Mouse (Mus musculus): ENCODE results near the gene Mrpl44.

Mrpl44 gene

GRCm38 (mm10) chr1:79775927-79776458, at the start of gene Mrpl44, which contains the start of gene Wdfy1:
TSS of gene Mrpl44 (plus strand) at chr1:79776018.
TSS of gene Wdfy1 (minus strand) at chr1:79776143.
- DNase-seq (ENCODE audit: low spot score) = peak; percentile 96

- no peak for DNase-seq (ENCODE audit: low spot score)
These were observed 41.0 kb upstream of the Mrpl44 start for GRCm38 (mm10) chr1:79734794-79735193.

GRCm38 (mm10) chr1:79736408-79736807, 39.4 kb upstream of the Mrpl44 start:
- no peak for DNase-seq (ENCODE audit: low spot score)

- DNase-seq (ENCODE audit: low spot score) = no peak
These were observed 36.1 kb upstream of the Mrpl44 start for GRCm38 (mm10) chr1:79739726-79740125.

- DNase-seq (ENCODE audit: low spot score) = no peak
These were observed 34.8 kb upstream of the Mrpl44 start for GRCm38 (mm10) chr1:79741002-79741401.

DNA sequence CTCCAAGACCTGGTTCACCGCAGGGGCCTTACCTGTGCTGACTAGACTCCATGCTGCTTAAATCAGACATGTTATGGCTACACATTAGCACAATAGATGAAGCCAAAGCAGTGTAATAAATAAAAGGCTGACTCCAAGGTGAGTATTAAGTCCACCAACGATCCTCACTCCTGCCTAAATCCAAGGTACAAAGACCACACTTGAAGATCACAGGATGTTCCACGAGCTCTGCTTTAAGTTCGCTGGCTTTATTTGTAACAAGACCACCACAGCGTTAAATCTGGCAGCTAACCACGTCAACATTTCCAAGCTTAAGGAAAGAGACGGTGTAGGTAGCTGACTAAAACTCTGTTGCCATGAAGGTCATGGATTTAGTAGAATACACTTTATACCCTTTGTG, 32.9 kb upstream of the Mrpl44 start:
- no peak for DNase-seq (ENCODE audit: low spot score)

DNA sequence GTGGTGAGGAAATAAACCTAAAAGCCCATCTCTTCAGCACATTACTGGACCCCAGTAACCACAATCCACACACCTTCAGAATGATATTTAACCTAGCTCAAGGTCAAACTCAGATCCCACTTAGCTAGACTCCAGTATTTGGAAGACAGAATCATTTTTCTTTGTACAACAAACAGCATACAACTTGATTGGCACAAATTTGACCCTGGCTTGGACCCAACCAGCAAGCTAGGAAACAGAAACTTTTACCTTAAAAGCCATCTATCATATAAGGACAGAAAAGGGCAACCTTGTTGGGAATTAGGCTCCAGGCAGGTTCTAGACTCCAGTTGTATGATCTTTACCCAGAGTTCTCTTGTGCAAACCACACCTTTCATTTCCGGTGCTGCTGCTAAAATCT, 32.4 kb upstream of the Mrpl44 start:
- no peak for DNase-seq (ENCODE audit: low spot score)

DNA sequence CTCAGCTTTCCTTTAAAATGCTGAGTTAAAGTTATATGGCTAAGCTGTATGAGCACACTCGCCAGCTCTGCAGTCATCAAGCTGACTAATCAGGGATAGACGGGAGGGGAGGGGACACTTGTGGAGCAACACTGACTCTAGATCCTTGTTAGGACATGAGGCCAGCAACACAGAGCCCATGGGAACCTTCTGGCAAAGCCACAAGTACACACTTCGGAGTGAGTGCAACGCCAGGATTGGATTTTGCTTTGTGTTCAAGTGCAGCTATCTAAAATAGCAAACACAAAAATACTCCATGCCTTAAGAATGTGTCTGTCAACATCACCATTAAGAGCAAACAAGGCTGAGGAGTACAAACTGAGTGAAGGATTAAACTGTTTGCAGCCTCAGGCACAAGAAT, 29.8 kb upstream of the Mrpl44 start:
- peak; percentile 42 for DNase-seq (ENCODE audit: low spot score)

GRCm38 (mm10) chr1:79751186-79751585, 24.6 kb upstream of the Mrpl44 start:
- DNase-seq (ENCODE audit: low spot score) = no peak

DNA sequence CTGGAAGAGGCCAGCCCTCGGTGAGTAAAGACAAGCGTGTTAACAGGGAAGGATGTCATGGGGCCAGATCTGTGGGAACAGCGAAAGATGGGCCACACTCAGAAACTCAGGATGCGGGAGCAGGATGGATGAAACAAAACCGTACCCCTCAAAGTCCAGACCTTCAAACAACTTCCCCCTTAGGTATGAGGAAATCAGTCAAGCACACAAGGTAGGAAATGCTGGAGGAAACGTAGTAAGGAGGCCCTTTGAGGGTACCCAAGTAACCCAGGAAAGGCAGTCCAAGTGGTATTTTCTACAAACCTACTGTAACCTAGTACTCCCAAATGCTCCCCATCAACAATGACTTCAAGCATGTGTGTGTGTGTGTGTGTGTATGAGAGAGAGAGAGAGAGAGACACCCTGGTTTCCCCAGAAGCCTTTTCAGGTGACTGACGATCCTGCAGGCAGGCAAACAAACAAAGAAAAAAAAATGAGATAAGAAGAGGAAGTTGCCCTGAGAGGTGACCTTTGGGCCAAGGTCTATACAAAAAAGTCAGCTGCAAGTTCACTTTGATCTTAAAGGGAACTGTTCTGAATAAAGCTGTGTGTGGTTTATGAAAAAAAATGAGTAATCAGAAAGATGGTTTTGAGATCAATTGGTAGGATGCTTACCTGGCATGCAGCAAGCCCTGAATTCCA, 23.7 kb upstream of the Mrpl44 start:
- no peak for DNase-seq (ENCODE audit: low spot score)

DNA sequence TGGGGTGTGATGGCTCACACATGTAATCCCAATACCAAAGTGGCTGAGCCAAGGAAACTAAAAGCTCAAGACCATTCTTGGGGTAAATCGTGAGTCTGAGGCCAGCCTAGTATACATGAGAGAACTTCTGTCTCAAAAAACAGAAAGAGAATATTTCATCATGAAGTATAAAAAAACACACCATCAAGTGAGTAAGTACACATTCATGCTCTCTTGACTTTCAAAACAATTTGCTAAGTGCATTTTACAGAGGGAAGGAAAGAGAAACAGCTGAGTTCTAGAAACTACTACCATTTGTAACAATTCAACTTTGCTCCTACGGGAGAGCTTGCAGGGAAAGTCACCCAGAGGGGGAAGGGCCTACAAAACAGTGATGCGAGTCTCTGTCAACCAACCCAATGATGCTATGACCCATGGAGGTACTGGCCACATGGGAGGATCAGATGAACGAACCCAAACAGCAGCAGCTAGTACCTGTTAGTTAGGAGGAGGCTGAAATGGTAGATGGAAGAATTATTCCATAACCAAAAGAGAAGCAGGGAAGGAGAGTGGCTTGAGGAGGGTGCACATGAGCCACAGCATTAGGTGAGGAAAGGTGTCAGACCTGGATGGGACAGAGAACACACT, 23.0 kb upstream of the Mrpl44 start:
- DNase-seq (ENCODE audit: low spot score) = no peak

DNA sequence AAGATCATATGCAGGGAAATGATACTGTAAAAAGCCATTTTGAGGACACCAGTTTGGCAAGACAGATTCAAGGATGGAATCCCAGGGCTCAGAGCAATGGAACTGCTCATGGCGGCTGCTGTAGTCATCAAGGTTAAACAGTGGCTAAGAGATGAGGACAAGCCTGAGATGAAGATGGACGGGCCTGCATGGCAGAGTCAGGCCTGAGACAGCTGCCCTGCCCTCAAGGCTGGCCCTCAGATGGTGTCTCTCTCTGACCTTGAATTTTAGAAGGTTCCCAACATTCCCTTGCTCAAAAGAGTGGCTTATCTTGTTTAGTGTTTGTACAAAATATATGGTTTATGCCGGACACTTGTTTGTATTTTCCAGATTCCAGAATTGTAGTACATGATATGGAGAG, 22.4 kb upstream of the Mrpl44 start:
- DNase-seq (ENCODE audit: low spot score) = no peak

- DNase-seq (ENCODE audit: low spot score) = no peak
These were observed 20.9 kb upstream of the Mrpl44 start for GRCm38 (mm10) chr1:79754936-79755335.

- DNase-seq (ENCODE audit: low spot score) = no peak
These were observed 20.4 kb upstream of the Mrpl44 start for GRCm38 (mm10) chr1:79755376-79755775.

- DNase-seq (ENCODE audit: low spot score) = no peak
These were observed 19.4 kb upstream of the Mrpl44 start for GRCm38 (mm10) chr1:79756417-79756816.

GRCm38 (mm10) chr1:79757161-79757560, 18.7 kb upstream of the Mrpl44 start:
- DNase-seq (ENCODE audit: low spot score) = no peak

DNA sequence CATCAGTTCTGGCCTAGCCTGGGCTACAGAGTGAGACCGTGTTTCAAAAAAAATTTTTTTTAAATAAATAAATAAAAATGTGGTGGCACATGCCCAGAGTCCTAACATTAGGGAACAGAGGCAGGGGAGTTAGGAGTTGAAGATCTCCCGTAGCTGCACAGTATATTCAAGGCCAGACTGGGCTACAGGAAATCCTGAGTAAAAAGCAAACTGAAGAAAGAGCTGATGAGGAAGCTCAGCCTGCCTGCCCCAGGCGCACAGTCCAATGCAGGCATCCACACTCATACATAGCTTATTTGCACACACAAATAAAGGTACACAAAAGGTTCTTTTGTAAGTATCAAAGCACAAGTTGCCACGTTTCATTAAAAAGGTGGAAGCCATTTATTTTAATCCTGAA, 18.2 kb upstream of the Mrpl44 start:
- DNase-seq (ENCODE audit: low spot score) = no peak

DNA sequence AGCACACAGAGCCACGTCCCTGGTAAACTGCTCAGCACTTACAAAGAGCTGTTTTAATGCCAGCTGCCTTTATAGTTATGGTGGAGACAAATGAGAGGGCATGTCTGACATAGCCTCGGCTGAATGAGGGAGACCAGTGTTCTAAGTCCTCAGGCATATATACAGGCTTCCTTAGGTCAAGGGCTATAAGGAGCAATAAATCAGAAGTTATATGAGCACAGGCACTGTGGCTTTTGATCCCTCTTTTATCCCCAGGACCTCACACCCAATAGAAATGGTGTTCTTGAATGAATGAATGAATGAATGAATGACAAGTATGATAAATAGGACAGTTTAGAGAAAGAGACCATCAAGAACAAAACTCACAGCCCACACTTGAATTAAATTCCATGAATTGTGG, 16.8 kb upstream of the Mrpl44 start:
- DNase-seq (ENCODE audit: low spot score) = no peak

- no peak for DNase-seq (ENCODE audit: low spot score)
These were observed 16.3 kb upstream of the Mrpl44 start for GRCm38 (mm10) chr1:79759436-79759972.

- no peak for DNase-seq (ENCODE audit: low spot score)
These were observed 15.2 kb upstream of the Mrpl44 start for GRCm38 (mm10) chr1:79760656-79761055.

GRCm38 (mm10) chr1:79761106-79761916, 14.5 kb upstream of the Mrpl44 start:
- DNase-seq (ENCODE audit: low spot score) = peak; percentile 83

DNA sequence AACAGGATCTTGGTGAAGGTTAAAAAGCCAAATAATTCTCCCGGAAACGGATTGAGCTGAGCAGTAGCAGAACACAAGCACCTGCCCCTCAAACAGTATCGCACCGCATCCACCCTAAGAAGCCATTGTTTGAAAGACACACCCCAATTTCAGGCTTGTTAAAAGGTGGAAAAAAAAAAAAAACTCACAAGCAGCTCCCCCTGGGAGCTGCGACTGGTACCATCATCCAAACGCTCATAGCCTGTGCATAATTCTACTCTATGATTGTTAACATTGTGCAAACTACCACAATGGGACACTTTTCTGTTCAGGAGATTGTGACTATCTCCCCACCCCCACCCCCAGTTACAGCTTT, 13.9 kb upstream of the Mrpl44 start:
- DNase-seq (ENCODE audit: low spot score) = no peak

Data from urinary bladder, postnatal 14 days (tissue).